Mouse (Mus musculus): ENCODE measurements around the gene Wnt5b. TPM values are rescaled to one million over a fixed set of nuclear protein-coding genes. Genes with fewer than 3 reads are reported as not detected.

Gene Wnt5b
- total RNA-seq, 1 experiment from 2014 or later, result 0.48 TPM

Other genes with a start within 250 kb of the Wnt5b start
- gene Lrtm2, start 213.6 kb downstream of the Wnt5b start, total RNA-seq (2017), result 0.11 to 1.6 TPM (median 0.48 TPM) in 3 replicates
- 117 to 140 TPM (median 127 TPM) in 3 replicates for gene Adipor2, start 126.6 kb downstream of the Wnt5b start, total RNA-seq (2017)
- gene Fbxl14, start 64.7 kb downstream of the Wnt5b start, total RNA-seq (2017), result 36.9 to 41.1 TPM (median 37.0 TPM) in 3 replicates

All from monocyte, adult 5-6 weeks (primary cell).